Mouse (Mus musculus): ENCODE results near the gene Nfic. TPM values are rescaled to one million over a fixed set of nuclear protein-coding genes. Genes with fewer than 3 reads are reported as not detected.

Nfic gene
- polyA plus RNA-seq, 1 experiment from 2014 or later = 86.5 TPM

DNA sequence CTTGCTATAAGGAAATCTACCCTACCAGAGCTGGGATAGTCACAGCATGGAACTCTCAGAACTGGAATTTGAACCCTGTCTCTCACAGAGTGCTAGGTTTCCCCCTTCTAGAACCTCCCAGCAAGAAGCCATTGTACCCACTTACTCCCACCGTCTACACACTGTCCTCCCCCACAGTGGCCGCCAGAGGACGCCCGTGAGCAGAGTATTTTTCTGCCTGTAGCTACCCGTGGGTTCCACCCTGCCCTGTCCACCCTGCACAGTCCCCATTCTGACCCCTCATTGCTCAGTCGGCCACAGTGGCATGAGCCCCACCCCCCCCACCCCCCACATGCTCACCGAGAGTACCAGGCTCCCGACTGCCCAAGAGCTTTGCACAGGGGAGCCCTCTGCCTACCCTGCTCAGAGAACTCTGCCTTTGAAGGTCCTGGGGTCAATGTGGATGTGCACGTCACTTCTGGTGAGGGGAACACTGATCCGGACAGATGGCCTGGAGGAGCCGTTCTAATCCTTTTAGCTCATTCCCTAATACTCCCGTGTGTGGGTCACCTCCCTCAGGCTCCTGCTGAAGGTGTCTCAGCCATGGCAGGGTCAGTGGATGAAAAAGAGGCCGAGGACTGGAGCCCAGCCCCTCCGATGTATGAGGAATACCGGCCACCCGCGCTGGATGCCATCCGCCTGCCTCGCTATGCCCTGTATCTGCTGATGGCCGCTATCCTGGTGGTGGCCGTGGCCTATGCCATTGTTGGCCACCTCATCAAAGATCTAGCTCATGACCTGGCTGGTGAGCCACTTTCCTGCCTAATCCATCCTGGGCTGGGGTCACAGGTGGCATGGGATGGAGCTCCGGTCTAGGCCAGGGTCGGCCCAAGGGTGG is 65.4 kb downstream of the Nfic start:
- DNase-seq = peak; percentile 76
- Histone ChIP-seq H3K4me2 (no peak overlapping the region), H3K4me3 (ENCODE audit: low read depth, low read length) (no peak overlapping the region), H3K27ac (ENCODE audit: low read depth) (no peak overlapping the region; the same call in 1 of the 2 replicates), H3K36me3 (ENCODE audit: insufficient read depth) (peaks cover 35% of the 10 kb centered on the region), H3K27me3 (ENCODE audit: insufficient read depth, low read length) (no peaks in the 10 kb centered on the region), H3K9me3 (ENCODE audit: low read depth, low read length) (no peaks in the 10 kb centered on the region), H3K4me1 (ENCODE audit: insufficient read depth) (no peaks in the 10 kb centered on the region; the same call in none of the 2 replicates), H3K9ac (no peak overlapping the region)
- TF ChIP-seq CTCF (IDR thresholded peaks at IDR 0.05; ENCODE audit: low read depth) = peak; percentile 94
- ATAC-seq (ENCODE audit: insufficient read depth) = peak; percentile 65
- 57% methylated on average over 23 of the region's 23 CpGs for WGBS

DNA sequence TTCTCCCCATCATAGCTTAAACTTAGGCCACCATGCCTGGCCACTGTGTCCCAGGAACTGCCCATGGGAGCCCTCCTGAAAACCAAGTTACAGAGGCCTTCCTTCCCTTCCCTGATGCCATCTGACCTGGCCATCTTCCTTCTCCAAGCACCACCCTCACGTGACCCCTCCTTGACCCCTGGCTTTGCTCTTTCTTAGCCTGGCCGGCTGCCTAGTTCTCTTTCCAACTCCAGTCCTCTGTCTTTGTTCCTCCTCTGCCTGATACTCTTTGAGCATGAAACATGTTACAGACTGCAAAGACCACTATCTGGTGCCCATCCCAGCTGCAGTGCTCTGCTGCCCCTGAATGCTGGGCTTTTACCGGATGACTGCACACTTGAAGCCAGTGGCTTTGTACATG is 66.1 kb downstream of the Nfic start:
- Histone ChIP-seq H3K9ac (no peak overlapping the region), H3K27ac (ENCODE audit: low read depth) (no peak overlapping the region; the same call in none of the 2 replicates), H3K36me3 (ENCODE audit: insufficient read depth) (peaks cover 35% of the 10 kb centered on the region), H3K4me1 (ENCODE audit: insufficient read depth) (no peaks in the 10 kb centered on the region; the same call in none of the 2 replicates), H3K27me3 (ENCODE audit: insufficient read depth, low read length) (no peaks in the 10 kb centered on the region), H3K4me3 (ENCODE audit: low read depth, low read length) (no peak overlapping the region), H3K4me2 (no peak overlapping the region), H3K9me3 (ENCODE audit: low read depth, low read length) (no peaks in the 10 kb centered on the region)
- DNase-seq (peak; percentile 29), ATAC-seq (ENCODE audit: insufficient read depth) (no peak)
- TF ChIP-seq CTCF (IDR thresholded peaks at IDR 0.05; ENCODE audit: low read depth) = no peak
- WGBS = 47% methylated on average over 3 of the region's 3 CpGs

DNA sequence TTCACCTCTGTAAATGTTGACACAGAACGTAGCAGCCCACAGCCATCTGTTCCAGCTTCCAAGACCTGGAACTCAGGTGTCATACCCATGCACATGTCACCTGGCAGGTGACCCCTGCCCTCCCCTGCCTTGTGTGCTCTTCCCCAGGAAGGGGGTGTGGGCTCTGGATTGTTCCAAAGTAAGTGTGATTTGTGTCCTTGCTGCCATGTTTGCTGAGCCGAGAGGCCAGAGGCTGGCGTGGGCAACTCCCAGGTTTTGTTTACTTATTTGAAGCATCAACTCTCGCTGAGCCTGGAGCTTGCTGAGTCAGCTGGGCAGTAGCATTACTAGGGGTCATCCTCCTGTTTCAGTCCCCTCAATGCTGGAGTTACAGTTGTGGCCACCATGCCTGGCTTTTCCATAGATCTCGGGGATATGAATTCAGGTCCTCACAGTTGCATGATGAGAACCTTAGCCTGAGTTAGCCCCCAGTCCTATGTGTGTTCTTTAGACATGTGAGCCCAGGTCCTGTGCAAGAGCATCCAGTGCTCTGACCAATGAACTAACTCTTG is 66.9 kb downstream of the Nfic start, which contains the start of gene Gm48552:
TSS of gene Gm48552 (plus strand) at position 501 of the 551 bp plus-strand sequence.
- Histone ChIP-seq H3K9me3 (ENCODE audit: low read depth, low read length) (no peaks in the 10 kb centered on the region), H3K27me3 (ENCODE audit: insufficient read depth, low read length) (no peaks in the 10 kb centered on the region), H3K36me3 (ENCODE audit: insufficient read depth) (peaks cover 35% of the 10 kb centered on the region), H3K4me3 (ENCODE audit: low read depth, low read length) (no peak within 1 kb of the TSS), H3K9ac (no peak within 1 kb of the TSS), H3K4me1 (ENCODE audit: insufficient read depth) (no peaks in the 10 kb centered on the region; the same call in none of the 2 replicates), H3K27ac (ENCODE audit: low read depth) (no peak within 1 kb of the TSS; the same call in none of the 2 replicates), H3K4me2 (no peak within 1 kb of the TSS)
- DNase-seq (no peak), ATAC-seq (ENCODE audit: insufficient read depth) (no peak)
- 52% methylated on average over 5 of the region's 5 CpGs for WGBS
- no peak for TF ChIP-seq CTCF (IDR thresholded peaks at IDR 0.05; ENCODE audit: low read depth)

DNA sequence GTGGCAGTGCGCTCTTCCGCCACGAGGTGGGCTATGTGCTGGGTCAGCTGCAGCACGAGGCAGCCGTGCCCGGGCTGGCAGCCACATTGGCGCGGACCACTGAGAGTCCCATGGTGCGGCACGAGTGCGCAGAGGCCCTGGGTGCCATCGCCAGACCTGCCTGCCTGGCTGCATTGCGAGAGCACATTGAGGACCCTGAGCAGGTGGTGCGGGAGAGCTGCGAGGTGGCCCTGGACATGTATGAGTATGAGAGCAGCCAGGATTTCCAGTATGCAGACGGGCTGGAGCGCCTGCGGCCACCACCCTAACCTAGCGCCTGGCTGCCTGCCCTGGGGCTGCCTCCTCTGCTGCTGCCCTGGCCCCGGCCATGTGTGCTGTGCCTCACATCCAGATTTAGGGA is 67.7 kb downstream of the Nfic start:
- 91% methylated on average over 20 of the region's 20 CpGs for WGBS
- H3K4me2 ChIP-seq = no peak overlapping the region
- no peaks in the 10 kb centered on the region; the same call in 1 of the 2 replicates for H3K4me1 ChIP-seq (ENCODE audit: insufficient read depth)
- no peak for TF ChIP-seq CTCF (IDR thresholded peaks at IDR 0.05; ENCODE audit: low read depth)
- no peaks in the 10 kb centered on the region for H3K9me3 ChIP-seq (ENCODE audit: low read depth, low read length)
- H3K4me3 ChIP-seq (ENCODE audit: low read depth, low read length) = no peak overlapping the region
- no peak for DNase-seq
- no peaks in the 10 kb centered on the region for H3K27me3 ChIP-seq (ENCODE audit: insufficient read depth, low read length)
- no peak overlapping the region for H3K27ac ChIP-seq (ENCODE audit: low read depth)
- no peak for ATAC-seq (ENCODE audit: insufficient read depth)
- no peak overlapping the region for H3K9ac ChIP-seq
- H3K36me3 ChIP-seq (ENCODE audit: insufficient read depth) = peaks cover 35% of the 10 kb centered on the region

GRCm38 (mm10) chr10:81385603-81386306 is 69.7 kb downstream of the Nfic start:
- TF ChIP-seq CTCF (IDR thresholded peaks at IDR 0.05; ENCODE audit: low read depth) = no peak
- no peak for DNase-seq
- Histone ChIP-seq H3K4me3 (ENCODE audit: low read depth, low read length) (peak overlapping the region; percentile 97), H3K4me2 (peak overlapping the region; percentile 92), H3K9me3 (ENCODE audit: low read depth, low read length) (no peaks in the 10 kb centered on the region), H3K4me1 (ENCODE audit: insufficient read depth) (no peaks in the 10 kb centered on the region; the same call in 1 of the 2 replicates), H3K9ac (0 out of 2 replicates have a peak overlapping the region, but pooled peaks have one; percentile 84), H3K36me3 (ENCODE audit: insufficient read depth) (peaks cover 35% of the 10 kb centered on the region), H3K27ac (ENCODE audit: low read depth) (no peak overlapping the region), H3K27me3 (ENCODE audit: insufficient read depth, low read length) (no peaks in the 10 kb centered on the region)
- no peak for ATAC-seq (ENCODE audit: insufficient read depth)
- 64% methylated on average over 22 of the region's 22 CpGs for WGBS

DNA sequence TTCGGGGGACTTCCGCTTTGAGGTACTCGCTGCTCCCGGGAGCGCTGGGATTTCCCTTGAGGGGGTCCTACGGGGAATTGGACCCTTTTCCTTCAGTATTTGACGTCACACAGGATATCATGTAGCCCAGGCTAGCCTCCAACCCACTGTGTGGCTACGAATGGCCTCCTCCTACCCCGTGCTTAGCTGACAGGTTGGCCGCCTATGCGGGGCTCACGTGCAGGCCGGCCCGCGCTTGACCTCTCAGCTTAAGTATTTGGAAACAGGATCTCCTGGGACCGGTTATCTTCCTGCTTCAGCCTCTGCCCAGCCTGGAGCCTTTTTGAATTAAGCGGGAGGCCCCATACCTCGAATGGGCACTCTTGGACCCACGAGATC is 70.8 kb downstream of the Nfic start:
- DNase-seq = no peak
- no peaks in the 10 kb centered on the region for H3K9me3 ChIP-seq (ENCODE audit: low read depth, low read length)
- H3K4me1 ChIP-seq (ENCODE audit: insufficient read depth) = no peaks in the 10 kb centered on the region; the same call in 1 of the 2 replicates
- no peaks in the 10 kb centered on the region for H3K27me3 ChIP-seq (ENCODE audit: insufficient read depth, low read length)
- peak; percentile 22; the same call in 1 of the 2 replicates for ATAC-seq (ENCODE audit: insufficient read depth)
- peak overlapping the region; percentile 84 for H3K9ac ChIP-seq
- H3K36me3 ChIP-seq (ENCODE audit: insufficient read depth) = peaks cover 35% of the 10 kb centered on the region
- no peak for TF ChIP-seq CTCF (IDR thresholded peaks at IDR 0.05; ENCODE audit: low read depth)
- peak overlapping the region; percentile 84 for H3K27ac ChIP-seq (ENCODE audit: low read depth)
- peak overlapping the region; percentile 92 for H3K4me2 ChIP-seq
- peak overlapping the region; percentile 97 for H3K4me3 ChIP-seq (ENCODE audit: low read depth, low read length)
- under 1% methylated on average over 19 of the region's 19 CpGs for WGBS
